Mouse (Mus musculus): ENCODE data around the gene Ncdn.

The Ncdn gene

GRCm38 (mm10) chr4:126753268-126754230, at the start of gene Ncdn, which contains the start of gene AU040320:
Ncdn (minus strand) TSS chr4:126753438.
AU040320 (plus strand) TSS chr4:126753544.
- DNase-seq = peak; percentile 96

GRCm38 (mm10) chr4:126802174-126802573, 48.9 kb upstream of the Ncdn start:
- DNase-seq = no peak

GRCm38 (mm10) chr4:126792341-126793102, 39.3 kb upstream of the Ncdn start:
- DNase-seq = no peak

GRCm38 (mm10) chr4:126782996-126783395, 29.8 kb upstream of the Ncdn start:
- no peak for DNase-seq

GRCm38 (mm10) chr4:126782512-126782911, 29.3 kb upstream of the Ncdn start:
- no peak for DNase-seq

- no peak for DNase-seq
Measured at GRCm38 (mm10) chr4:126781871-126782270, 28.6 kb upstream of the Ncdn start.

GRCm38 (mm10) chr4:126779826-126780775, 26.9 kb upstream of the Ncdn start:
- no peak for DNase-seq

GRCm38 (mm10) chr4:126779148-126779581, 25.9 kb upstream of the Ncdn start:
- no peak for DNase-seq

- no peak for DNase-seq
Measured at GRCm38 (mm10) chr4:126775182-126775581, 21.9 kb upstream of the Ncdn start.

GRCm38 (mm10) chr4:126773871-126774270, 20.6 kb upstream of the Ncdn start:
- DNase-seq = no peak

- DNase-seq = no peak
Measured at GRCm38 (mm10) chr4:126770831-126771230, 17.6 kb upstream of the Ncdn start.

- DNase-seq = no peak
Measured at GRCm38 (mm10) chr4:126769800-126770563, 16.7 kb upstream of the Ncdn start.

GRCm38 (mm10) chr4:126763483-126763882, 10.2 kb upstream of the Ncdn start:
- DNase-seq = peak; percentile 14

- DNase-seq = peak; percentile 69
Measured at GRCm38 (mm10) chr4:126762586-126763359, 9.5 kb upstream of the Ncdn start.

- no peak for DNase-seq
Measured at GRCm38 (mm10) chr4:126759435-126759834, 6.2 kb upstream of the Ncdn start.

GRCm38 (mm10) chr4:126758299-126758698, 5.1 kb upstream of the Ncdn start:
- no peak for DNase-seq

GRCm38 (mm10) chr4:126756766-126757165, 3.5 kb upstream of the Ncdn start:
- peak; percentile 61 for DNase-seq

GRCm38 (mm10) chr4:126754736-126755374, 1.6 kb upstream of the Ncdn start:
- no peak for DNase-seq

- no peak for DNase-seq
Measured at GRCm38 (mm10) chr4:126754231-126754611, 983 bp upstream of the Ncdn start.

GRCm38 (mm10) chr4:126752608-126753141, 563 bp downstream of the Ncdn start:
- no peak for DNase-seq

Measured in kidney, adult 11 months (tissue).